Mouse (Mus musculus) monocyte, adult 5-6 weeks (primary cell): ENCODE results near the gene Mndal. TPM values are rescaled to one million over a fixed set of nuclear protein-coding genes. Genes with fewer than 3 reads are reported as not detected.
A peak's percentile ranks its signal among the peaks of the same experiment; 100 is the strongest.
"Not testable (repeated sequence)": the region's sequence is repeated elsewhere in the genome, so short reads cannot be mapped to it uniquely, and the experiment has no call there.

ENCODE experiments used
- ATAC-seq: fragments of 153-309, 156-312 bp; replicated peaks from 2 replicates; pipeline ENCODE4 v1.8.0; 2017; ENCODE audit warnings: mild to moderate bottlenecking; ENCODE audit not compliant: low TSS enrichment, insufficient number of reproducible peaks, severe bottlenecking, poor library complexity, low FRiP score
- total RNA-seq: library from RNA; stranded (forward); fragments of 200-1000, 200-491, 200-594 nt; gene quantifications from 3 replicates; pipeline ENCODE4 v1.2.3, GENCODE M21; 2017

Mndal gene
- 230 to 569 TPM (median 257 TPM) in 3 replicates for total RNA-seq

- ATAC-seq, result peak; percentile 64
Measured at GRCm38 (mm10) chr1:173941924-173942779, at the start of gene Mndal, which contains the start of gene Ifi203. TSS of gene Mndal (minus strand) at chr1:173942491. TSS of gene Ifi203 (minus strand) at chr1:173942672.

DNA sequence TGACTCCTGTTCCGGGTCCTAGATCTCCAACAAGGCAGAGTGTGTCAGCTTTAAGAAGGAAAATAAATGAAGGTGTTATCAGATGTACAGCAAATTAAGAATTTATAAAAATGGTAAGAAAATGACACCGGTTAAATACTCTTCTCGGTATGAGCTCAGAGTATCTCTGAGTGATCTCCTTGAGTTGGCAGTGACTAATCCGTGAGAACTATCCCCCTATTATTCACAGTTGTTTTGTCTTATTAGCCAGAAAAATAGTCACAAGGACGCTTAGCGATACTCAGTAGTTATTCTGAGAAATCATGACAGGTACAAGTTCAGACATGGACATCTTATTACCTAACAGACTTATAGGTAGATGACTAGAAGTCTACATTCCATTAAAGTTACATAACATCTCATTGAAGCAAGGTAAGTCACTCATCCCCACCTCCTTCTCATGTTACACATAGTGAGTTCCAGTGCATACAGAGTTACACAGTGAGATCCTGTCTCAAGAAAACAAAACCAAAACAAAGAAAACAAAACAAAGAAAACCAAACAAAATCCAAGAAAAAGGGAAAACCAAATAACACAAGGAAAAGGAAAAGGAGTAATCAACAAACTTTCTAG is 40.5 kb upstream of the Mndal start, which contains the start of gene Ifi202b:
TSS of gene Ifi202b (minus strand) at position 51 of the 612 bp plus-strand sequence.
- not testable (repeated sequence) for ATAC-seq

DNA sequence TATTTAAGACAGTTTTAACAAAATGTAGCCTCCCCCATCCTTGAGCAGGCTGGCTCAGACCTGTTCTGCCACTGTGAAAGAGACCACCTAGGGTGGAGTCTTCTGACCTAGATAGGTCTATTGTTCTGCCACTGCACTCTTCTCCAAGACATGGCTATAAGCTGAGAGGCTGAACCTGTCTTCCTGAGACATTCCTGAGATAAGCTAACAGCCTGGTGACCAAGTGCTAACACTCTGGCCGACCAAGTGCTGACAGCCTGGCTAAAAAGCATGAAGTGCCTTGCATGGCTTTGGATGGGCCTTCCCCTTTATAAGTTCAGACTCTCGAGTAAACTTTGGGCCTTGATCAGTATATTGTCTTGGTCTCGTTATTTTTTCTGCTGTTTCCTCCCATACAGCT is 38.7 kb upstream of the Mndal start:
- not testable (repeated sequence) for ATAC-seq

DNA sequence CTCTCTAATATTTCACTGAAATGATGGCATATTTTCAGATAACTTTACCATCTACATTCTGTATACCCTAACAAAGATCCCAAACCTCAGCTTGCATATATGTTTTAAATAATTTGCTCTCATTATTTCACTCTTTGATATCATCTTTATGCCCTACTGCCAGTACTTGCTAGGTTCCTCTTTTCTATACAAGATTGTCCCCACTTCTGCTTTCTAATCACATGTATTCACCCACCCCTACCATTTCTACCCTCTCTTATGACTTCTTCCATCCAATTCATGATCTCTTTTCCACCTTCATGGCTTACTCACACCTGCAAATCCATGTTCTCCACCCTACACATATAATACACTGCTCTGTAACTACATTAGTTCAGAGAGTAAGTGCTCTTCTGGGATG is 35.3 kb upstream of the Mndal start:
- peak; percentile 47; the same call in 1 of the 2 replicates for ATAC-seq

- no peak for ATAC-seq
Measured at GRCm38 (mm10) chr1:173973111-173973510, 30.8 kb upstream of the Mndal start.

- not testable (repeated sequence) for ATAC-seq
Measured at GRCm38 (mm10) chr1:173961491-173961890, 19.2 kb upstream of the Mndal start.

DNA sequence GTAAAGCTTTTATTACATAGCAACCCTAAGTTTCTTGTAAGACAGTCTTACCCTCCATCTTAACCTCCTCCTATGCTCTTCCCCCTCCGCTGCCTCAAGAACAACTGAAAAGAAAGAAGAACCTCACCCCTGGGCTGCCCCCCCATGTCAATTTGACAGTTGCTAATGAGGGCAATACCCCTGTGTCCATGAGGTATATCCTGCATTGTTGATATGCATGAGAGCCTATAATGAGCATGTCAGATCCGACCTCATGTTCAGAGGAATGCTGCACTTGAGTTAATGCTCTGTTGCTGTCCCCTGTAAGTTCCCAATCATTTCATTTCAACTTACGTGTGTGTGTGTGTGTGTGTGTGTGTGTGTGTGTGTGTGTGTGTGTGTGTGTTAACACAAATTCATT is 17.7 kb upstream of the Mndal start:
- not testable (repeated sequence) for ATAC-seq

DNA sequence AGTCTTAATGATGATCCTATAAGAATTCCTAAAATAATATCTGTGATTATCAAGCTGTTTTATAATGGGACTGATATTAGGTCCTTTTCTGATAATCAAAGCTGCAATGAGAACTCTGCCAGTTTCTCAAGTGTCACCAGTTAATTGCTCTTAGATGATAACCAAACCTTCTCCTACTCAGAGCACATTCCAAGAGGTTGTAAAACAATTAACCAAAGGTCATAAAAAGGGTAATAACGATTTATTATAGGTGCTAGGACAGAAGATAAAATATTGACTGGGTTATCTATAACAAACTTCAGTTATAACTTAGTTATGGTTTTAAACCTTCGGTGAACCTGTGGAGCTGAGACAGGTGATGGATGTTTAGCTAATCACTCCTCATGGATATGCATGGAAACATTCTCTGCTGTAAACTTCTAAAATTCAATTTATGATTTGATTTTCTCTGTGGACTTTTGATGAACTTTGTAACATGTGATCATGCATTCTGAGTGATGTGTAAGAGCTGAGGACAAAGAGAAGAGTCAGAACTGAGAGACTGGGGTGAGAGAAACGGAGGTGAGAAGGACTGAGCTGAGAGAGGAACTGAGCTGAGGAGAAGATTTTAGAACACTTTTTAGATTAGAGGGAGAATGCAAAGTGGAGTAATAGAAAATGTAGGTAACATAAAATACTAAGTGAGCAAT is 13.7 kb upstream of the Mndal start:
- not testable (repeated sequence) for ATAC-seq

- no peak for ATAC-seq
Measured at GRCm38 (mm10) chr1:173955071-173955796, 12.9 kb upstream of the Mndal start.

DNA sequence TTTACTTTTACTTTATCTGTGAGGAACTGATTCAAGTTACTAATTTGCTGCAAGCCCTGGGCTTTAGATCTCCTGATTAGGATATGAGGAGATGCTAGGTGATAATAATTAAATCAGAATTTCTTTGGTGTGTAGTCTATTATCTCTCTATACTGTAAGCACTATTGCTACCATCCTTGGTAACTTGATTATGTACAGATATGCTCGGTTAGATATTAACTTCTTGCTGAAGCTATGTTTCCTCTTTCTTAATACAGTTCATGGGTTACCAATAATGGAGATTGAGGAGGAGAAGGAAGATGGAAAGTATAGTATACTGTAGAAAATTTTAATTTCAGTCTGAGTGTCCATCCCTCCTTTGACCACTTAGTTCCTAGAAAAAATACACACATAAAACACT is 11.3 kb upstream of the Mndal start:
- no peak for ATAC-seq

- peak; percentile 73; the same call in 1 of the 2 replicates for ATAC-seq
Measured at GRCm38 (mm10) chr1:173949044-173949443, 6.8 kb upstream of the Mndal start.

DNA sequence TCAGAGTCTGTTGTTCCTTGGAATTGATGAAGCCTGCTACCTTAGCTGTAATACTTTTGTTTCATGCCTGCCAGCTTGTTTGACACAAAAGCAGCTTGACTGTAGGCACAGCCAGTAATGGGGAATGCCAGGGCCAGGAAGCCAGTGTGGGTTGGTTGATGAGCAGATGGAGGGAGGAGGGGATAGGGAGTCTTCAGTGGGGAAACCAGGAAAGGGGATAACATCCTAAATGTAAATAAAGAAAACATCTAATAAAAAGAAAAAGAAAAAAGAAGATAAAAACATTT is 432 bp upstream of the Mndal start:
- ATAC-seq, result not testable (repeated sequence)

DNA sequence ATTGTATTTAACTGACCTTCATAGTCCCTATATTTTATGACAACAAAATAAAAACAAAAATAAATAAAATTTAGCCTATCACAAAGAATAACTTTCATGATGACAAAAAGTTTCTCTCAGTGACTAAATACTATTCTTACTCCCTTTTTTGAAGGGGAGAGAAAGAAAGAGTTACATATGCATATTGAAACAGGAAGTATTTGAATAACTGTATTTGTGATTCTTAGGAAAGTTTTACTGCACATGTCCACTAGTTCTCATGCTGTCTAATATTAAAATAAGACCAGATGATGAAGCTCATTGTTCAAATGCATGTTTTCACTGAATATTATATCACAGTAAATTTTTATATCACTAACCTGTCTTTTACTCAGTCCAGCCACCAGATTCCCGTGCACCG is 769 bp downstream of the Mndal start:
- not testable (repeated sequence) for ATAC-seq

GRCm38 (mm10) chr1:173919279-173919678 is 23.0 kb downstream of the Mndal start:
- ATAC-seq, result not testable (repeated sequence)

DNA sequence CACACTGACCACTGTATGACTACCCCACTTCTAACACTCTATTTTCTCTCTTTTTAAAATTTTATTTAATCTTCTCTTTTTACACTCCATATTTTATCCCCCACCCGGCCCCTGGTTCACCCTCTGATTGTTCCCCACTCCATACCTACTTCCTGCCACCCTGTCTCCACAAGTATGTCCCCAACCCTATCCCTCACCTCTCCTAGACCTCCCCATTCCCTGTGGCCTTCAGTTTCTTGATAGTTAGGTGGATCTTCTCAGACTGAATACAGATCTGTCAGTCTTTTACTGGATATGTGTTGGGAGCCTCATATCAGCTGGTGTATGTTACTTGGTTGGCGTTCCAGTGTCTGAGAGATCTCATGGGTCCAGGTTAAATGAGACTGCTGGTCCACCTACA is 27.7 kb downstream of the Mndal start:
- no peak for ATAC-seq

DNA sequence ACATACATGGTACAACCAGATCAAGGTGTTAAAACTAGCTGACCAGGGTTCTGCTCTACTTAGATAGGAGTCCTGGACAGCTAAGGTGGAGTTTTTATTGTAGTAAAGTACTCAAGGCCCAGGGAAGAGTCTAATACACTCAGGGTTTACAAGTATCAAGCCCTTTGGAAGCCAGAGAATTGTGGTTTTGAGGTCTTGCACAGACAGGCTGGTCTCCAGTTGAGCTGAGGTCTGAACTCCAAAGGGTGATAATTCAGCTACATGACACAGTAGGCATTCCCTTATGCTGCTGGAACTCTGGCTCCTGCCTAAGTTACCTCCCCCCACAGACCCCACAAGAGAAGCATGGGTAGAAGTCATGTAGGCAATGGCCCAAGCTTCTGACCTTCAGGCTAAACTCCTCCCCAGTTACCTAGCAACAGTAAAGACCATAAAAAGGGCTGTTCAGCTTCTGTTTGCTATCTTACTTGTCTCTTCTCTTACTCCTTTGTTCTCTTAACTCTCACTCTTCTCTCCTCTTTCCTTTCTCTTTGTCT is 29.0 kb downstream of the Mndal start:
- ATAC-seq, result not testable (repeated sequence)

- peak; percentile 64 for ATAC-seq
Measured at GRCm38 (mm10) chr1:173912548-173913255, 29.6 kb downstream of the Mndal start, which contains the start of gene Ifi211. TSS of gene Ifi211 (minus strand) at chr1:173913046.
